Mouse (Mus musculus) brain, embryonic 14.5 days (tissue): Measurements from ENCODE around the gene Daam1.

Experiments used
- CTCF ChIP-seq: fragments of 200-500 bp; IDR thresholded peaks from 2 replicates; pipeline ENCODE4 v1.5.1; 2012; ENCODE audit warnings: inconsistent platforms, mild to moderate bottlenecking, moderate library complexity, borderline replicate concordance; ENCODE audit not compliant: insufficient read depth, insufficient read length; ENCODE audit errors: extremely low read depth
- POLR2A ChIP-seq: fragments of 200-500 bp; IDR thresholded peaks from 2 replicates; pipeline ENCODE4 v1.6.1; 2012; ENCODE audit warnings: mild to moderate bottlenecking, inconsistent platforms, borderline replicate concordance; ENCODE audit not compliant: poor library complexity, insufficient read depth, insufficient read length, severe bottlenecking; ENCODE audit errors: extremely low read depth

DNA sequence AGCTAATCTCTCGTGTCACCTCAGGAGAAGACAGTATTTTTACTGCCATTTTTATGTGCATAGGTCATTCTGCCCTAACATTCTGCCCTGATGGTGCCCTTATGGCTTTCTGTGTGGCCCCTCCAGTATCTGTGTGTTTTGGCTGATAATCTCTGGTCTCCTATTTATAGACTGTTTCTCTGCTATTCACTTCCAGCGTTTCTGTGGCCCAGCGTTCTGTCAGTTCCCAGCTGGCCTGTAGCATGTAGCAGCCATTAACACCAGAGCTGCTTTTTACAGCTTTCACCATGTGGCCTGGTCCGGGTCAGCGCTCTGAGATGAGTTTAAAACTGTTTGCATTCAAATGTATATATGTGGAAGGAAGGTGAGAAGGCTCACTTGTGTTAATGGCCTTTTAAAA lies 190.7 kb downstream of the Daam1 start:
- TF ChIP-seq POLR2A (no peak), CTCF (no peak)
